Mouse (Mus musculus) MEL-GATA-1-ER (cell line): ENCODE data around the gene Gm45213.

Experiments
- DNase-seq: peaks from one replicate; pipeline ENCODE4 v3.0.0-alpha.2; 2012; ENCODE audit warnings: low read depth; ENCODE audit errors: extremely low read depth

The Gm45213 gene

GRCm38 (mm10) chr7:66043552-66044459, at the start of gene Gm45213:
Gene Gm45213, plus strand, starts transcription at chr7:66043602.
- DNase-seq: no peak

GRCm38 (mm10) chr7:66001035-66001754, 42.2 kb upstream of the Gm45213 start:
- no peak for DNase-seq

DNA sequence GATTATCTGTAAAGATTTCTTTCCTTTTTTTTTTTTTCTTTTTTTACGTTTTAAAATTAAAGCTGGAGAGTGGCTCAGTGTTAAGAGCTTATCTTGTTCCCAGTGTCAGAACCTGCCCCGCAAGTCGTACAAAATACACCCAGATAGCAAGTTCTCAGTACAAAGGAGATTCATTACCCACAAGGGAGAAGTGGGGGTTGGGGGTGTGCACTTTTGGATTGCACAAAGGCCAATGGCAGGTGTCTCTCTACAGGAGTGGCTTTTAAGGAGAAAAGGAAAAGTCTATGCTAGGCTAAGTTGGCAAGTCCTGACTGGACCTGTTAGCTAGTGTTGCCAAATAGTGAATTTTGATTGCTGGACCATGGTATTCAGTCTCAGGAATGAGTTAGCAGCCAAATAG, 41.6 kb upstream of the Gm45213 start:
- no peak for DNase-seq

DNA sequence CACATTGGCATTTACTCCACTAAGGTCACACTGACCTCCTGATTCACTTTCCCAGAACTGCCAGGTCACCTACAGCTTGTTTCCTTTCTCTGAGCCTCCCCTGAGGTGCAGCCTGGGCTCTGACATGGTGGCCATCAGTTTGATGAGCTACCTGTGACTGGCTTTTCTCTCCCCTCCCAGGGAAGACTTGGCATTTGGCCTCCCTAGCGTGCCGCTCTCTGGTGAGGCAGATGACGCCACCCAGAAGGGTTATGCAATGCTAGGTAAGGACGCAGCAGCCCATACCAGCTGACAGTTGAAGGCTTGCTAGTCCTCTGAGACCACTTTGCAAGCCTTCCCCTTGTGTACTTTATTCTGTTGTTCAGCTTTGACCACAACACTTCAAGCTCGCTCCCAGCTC, 40.0 kb upstream of the Gm45213 start:
- no peak for DNase-seq

- DNase-seq: no peak
Observed at GRCm38 (mm10) chr7:66003865-66004638, 39.4 kb upstream of the Gm45213 start.

GRCm38 (mm10) chr7:66005066-66005465, 38.3 kb upstream of the Gm45213 start:
- DNase-seq: no peak

DNA sequence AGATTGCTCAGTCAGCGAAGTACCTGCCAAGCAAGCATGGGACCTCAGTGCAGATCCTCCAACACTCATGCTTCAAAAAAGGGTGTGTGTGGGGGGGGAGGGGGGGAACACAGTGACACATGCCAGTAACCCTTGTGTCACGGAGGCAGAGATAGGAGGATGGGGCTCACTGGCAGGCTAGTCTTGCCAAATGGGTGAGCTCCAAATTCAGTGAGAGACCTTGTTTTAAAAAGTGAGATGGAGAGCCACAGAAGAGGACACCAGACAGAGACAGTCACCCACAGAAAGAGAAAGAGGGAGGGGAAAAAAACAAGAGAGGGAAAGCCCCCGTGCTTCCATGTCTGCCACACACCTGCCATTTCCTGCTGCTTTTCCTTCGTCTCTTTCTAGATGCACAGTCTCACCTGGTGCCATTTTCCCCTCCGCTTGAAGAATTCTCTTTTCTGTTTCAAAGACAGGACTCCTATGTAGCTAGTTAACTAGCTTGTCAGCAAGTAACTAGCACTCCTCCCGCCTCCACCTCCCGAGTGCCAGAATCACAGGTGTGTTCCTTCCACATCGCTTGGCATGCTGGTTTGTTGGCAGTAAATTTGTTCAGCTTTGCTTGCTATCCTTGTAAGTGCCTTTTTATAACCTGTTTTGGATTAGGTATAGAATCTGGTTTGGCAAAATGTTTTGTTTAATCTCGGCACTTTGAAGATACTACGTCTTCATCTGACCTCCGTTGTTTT, 35.1 kb upstream of the Gm45213 start:
- no peak for DNase-seq

DNA sequence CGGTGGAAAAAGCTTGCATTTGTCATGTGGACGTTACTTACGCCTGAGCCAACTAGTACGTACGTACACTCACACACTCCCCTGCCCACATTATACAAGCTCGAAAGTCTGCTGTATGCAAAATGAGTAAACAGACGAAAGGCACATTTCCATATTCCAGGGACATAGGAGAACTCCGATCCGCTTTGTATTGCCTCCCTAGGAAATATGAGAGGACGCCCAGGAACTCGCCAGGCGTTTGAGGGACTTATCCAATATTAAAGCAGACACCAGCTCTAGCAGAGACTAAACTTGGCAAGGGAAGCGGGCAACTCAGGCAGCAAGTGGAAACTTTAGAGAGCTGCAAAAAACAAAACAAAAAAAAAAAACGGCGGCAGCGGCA, 34.5 kb upstream of the Gm45213 start:
- DNase-seq: no peak

DNA sequence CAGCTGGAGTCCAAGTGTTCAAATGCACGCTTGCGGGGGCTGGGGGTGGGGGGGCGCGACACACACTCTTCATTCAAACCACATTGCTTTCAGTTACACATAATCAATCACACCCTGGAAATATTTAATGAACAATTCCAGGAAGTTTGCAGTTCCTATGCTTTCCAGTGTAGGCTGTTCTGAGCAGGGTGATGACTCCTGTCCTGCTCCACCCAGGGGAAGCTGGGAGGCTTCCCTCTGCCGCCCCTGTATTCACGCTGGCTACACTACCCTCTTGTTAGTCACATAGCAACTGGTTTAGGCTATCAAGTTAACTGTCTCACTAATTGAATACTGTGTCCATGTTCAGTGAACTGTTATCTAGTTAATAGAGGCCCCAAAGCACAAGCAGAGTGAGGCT, 32.9 kb upstream of the Gm45213 start:
- no peak for DNase-seq

GRCm38 (mm10) chr7:66027747-66028146, 15.7 kb upstream of the Gm45213 start:
- no peak for DNase-seq

GRCm38 (mm10) chr7:66028766-66029512, 14.5 kb upstream of the Gm45213 start:
- DNase-seq: no peak

DNA sequence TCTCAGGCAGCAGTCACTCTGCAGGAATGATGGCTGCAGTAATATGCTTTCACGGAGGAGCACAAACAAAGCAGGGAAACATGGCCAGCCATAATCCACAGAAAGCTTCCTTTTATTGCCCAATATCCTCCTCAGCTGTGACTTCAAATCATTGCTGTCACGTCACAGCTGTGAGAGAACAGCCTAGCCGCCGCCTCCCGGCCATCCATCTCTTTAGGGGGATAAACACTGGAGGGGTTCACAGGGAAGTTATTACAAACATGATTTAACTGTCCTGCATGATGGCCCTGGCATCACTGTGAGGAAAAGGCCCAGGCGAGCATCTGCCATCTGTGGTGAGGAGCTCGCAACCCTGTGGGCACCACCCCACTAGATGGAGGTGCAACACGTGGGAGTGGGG, 6.6 kb upstream of the Gm45213 start:
- no peak for DNase-seq

DNA sequence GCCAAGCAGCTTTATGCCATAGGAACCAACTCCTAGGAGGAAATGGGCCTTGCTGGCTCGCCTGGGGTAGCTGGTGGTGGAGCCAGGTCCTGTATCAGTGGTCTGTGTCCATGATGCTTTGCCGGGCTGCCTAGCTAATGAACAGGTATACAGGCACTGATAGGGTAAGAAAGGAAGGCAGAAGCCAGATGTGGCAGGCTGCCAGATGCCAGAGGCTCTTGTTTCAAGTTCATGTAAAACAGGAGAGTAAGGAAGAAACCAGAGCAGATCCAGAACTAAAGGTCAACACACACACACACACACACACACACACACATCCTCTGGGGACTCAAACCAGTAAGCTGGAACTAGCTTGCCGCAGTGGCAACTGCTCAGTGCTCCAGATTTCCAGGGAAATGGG, 5.1 kb upstream of the Gm45213 start:
- no peak for DNase-seq

GRCm38 (mm10) chr7:66038730-66039129, 4.7 kb upstream of the Gm45213 start:
- no peak for DNase-seq

GRCm38 (mm10) chr7:66040026-66040814, 3.2 kb upstream of the Gm45213 start:
- no peak for DNase-seq

DNA sequence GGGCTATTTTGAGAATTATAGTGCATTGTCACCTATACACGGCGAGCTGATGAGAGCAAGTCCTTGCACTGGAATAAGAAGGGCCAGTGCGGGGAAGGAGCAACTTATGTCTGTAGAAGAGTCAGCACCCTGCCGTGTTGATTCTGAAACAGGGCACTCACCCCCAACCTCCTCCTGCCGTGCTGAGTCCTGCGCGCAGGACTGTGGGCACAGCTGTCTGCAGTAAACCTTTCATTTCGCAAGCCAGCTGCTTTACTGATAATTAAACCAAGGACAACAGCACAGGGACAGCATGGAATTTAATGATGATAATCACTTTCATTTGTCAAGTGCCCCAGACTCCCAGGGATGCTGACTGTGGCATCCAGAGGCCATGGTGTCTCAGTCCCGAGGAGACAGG, 1.2 kb downstream of the Gm45213 start:
- no peak for DNase-seq

DNA sequence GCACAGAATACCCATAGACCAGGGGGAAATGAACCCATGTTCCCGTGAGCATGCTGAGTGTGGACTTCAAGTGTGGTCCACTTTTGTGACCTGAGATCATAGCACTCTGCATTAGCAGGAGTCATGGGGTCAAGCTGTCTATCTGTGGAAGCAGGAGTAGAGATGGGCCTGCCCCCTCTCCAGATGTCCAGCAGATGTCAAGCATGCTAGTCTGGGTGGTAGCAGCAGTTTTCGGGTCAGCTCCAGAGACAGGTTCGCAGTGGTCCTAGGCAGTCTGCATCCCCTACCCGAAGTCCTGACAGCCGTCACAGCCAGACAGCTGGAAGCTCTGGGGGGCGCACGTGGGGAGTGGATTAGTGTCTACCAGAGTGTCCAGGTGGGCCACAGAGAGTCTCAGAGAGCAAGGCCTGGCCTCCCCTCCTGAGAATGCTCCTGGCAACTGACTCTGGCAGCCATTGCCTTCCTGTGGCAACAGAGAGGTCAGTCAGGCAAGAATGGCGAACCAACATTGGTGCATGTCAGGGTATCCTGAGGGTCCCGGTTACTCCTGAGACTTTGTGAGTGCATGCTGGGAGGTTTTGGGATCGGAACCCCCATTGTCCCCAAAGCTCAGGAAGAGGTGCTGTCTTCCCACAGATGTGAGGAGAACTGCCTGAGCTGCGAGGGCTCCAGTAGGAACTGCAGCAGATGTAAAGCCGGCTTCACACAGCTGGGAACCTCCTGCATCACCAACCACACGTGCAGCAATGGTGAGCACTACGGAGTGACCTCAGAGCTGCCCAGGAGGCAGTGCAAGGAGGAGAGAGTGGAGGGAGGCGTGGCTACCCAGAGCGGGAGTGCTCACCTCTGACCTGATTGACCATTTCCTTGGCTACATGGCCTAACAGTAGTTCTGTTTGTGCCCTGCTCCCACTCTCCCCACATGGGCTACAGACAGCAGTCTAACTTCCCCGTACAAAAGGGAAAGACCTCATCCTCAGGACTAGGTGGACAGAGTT, 3.8 kb downstream of the Gm45213 start:
- DNase-seq: no peak

DNA sequence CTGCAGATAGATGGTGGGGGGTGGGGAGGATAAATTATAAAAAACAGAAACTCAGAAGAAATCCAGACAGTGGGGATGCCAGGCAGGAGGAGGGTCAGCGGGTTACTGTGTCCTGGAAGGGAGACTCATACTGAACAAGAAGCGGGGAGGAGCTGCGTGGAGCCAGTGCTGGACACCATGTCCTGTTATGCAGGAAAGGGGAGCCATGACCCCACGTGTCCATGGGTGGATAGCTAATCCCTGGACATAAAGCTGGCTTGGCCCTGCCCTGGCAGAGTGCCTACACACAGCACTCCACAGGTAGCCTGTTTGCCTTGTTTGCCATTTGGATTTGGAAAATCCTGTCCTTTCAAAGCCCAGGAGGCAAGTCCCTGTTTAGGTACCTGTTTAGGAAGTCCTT, 4.6 kb downstream of the Gm45213 start:
- no peak for DNase-seq
